Mouse (Mus musculus): ENCODE results near the gene 4933405L10Rik. TPM values are rescaled to one million over a fixed set of nuclear protein-coding genes. Genes with fewer than 3 reads are reported as not detected.

Gene 4933405L10Rik
- total RNA-seq (2022): under 1 TPM; 0.41 to 0.78 (median 0.45) TPM

DNA sequence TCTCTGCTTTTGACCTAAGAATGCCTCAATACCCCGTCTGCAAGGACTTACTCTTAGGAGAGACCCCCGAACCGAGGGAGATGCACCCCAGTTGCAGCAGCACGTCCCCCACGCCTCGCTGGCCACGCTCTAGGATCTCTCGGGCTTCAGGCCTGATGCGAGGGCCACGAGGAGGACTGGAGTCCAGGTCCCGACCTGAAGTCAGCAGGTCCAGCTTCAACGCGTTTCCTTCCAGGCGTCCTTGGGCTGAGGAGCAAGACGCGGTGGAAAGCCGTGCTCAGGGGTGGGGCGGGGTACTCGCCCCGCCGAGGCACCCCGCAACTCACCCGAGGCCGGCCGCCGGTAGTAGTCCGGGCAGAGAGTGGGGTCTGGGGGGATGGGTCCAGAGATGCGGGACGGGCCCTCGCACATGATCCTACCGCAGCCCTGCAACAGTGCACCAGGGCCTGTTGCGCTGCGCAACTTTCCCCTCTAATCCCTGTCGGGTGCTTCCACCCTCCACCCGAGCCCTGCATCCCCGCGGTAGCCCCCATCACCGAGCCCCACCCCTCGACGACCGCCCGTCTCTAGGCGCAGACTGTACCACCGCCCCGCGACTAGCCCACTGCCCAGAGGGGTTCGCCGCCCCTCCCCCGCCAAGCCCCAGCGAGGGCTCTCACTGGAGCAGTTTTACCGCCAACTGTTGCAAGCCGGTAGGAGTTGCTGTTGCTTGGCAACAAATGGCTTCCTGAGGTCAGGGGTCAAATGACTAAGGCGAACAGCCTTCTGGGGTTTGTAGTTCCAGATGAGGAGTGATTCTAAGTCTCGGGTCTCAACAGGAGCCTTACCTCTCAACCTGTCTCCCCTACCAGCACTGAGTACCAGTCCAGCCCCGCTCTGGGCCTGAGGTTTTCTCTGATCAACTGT, at the start of gene 4933405L10Rik, which contains the start of gene Enkd1:
TSS of gene 4933405L10Rik (plus strand) at position 158 of the 906 bp plus-strand sequence.
TSS of gene Enkd1 (minus strand) at position 713 of the 906 bp plus-strand sequence.
- peak; percentile 87 to 88 for DNase-seq (ENCODE audit: low spot score in 2 of 2)

DNA sequence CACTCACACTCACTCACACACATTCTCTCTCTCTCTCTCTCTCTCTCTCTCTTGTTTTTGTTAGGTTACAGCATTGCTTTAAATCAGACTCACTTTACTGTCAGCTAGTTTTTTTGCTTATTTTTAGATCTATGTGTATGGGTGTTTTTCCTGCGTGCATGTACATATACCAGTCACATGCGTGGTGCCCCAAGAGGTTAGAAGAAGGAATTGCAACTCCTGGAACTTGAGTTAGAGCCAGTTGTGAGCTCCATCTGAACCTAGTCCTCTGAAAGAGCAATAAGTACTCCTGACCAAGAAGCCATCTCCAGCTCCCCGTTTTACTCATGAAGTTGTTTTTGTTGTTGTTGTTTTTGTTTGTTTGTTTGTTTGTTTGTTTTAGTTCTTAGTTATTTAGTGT, 46.3 kb upstream of the 4933405L10Rik start:
- no peak for DNase-seq (ENCODE audit: low spot score in 2 of 2)

DNA sequence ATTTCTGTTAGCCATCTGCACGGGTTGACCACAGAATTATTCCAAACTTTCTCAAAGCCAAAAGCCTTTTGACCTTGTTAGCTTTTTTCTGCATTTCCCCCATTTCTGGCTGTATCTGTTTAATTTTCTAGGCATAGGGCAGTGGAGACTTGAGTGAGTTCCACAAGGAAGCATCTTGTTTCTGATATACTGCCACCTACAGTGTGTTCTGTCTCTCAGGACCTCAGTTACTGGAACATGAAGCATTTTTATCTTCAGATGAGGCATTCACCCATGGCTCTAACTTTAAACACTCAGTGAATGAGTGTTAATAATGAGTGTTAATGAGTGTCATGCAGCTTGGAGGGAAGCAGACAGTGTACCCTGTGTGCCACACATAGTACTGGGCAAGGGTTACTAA, 29.6 kb upstream of the 4933405L10Rik start:
- no peak for DNase-seq (ENCODE audit: low spot score in 2 of 2)

DNA sequence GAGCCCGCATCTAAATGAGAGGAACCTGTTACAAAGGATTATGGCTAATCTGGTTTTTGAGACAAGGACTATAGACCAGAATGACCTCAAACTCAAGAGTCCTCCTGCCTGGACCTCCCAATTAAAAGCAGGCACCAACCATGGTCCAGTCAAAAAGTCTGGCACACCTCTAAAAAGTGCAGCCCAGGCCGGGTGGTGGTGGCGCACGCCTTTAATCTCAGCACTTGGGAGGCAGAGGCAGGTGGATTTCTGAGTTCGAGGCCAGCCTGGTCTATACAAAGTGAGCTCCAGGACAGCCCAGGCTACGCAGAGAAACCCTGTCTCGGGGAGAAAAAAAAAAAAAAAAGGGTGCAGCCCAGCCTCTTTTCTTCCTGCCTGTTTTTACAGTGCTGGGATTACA, 22.1 kb upstream of the 4933405L10Rik start:
- DNase-seq (ENCODE audit: low spot score in 2 of 2): no peak

DNA sequence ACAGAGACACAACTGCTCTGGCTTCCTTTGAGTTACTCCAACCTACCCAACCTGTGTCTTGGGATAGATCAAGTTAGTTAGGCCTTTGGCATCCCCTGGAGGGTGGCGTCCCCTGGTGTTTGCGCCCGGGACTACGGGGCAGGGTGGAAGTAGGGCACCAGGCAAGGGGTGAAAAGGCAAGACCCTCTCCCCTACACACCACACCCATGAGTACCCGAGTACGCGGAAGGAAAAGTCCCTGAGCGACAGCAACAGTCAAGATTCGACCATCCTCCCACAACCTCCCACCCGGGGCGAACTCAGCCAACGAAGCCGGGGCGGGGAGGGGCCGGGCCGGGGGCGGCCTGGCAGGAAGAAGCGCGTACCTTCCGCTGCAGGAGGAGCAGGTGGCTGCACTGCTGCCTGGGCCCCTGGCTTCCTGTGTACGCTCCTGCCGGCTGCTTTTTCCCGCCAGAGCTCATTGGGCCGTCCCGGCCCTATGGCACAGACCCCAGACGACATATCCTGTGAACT, 21.6 kb upstream of the 4933405L10Rik start, which contains the start of gene Carmil2:
TSS of gene Carmil2 (plus strand) at position 479 of the 513 bp plus-strand sequence.
- DNase-seq (ENCODE audit: low spot score in 2 of 2): no peak

DNA sequence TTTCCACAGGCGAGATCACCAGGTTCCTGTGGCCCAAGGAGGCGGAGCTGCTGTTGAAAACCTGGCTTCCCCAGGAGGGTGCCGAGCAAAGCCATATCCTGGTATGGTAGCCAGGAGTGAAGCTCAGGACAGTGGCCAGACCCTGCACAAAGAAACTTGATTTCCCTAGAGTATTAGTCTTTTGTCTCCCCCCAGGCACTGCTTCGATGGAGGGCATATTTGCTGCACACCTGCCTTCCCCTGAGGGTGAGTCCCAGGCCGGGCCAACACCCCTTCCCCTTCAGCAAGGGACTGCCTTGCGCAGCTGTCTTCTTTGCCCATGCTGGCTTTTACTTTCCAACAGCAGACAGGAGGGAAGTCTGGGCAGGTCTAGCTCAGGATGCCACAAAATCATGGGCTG, 20.9 kb upstream of the 4933405L10Rik start:
- no peak for DNase-seq (ENCODE audit: low spot score in 2 of 2)

DNA sequence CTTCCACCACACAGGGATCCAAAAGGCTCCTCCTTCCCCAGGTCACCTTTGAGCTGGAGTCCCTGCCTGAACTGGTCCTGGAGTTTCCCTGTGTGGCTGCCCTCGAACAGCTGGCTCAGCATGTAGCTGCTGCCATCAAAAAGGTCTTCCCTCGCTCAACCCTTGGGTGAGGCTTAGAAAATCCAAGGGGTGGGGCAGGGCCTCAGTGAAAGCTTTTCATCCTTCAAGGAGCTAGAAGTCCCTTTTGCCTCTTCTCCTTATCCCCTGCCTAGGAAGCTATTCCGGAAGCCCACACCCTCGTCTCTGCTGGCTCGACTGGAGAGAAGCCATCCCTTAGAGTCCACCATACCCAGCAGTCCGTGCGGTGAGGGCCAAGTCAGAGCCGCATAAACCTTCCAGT, 19.9 kb upstream of the 4933405L10Rik start:
- DNase-seq (ENCODE audit: low spot score in 2 of 2): no peak

DNA sequence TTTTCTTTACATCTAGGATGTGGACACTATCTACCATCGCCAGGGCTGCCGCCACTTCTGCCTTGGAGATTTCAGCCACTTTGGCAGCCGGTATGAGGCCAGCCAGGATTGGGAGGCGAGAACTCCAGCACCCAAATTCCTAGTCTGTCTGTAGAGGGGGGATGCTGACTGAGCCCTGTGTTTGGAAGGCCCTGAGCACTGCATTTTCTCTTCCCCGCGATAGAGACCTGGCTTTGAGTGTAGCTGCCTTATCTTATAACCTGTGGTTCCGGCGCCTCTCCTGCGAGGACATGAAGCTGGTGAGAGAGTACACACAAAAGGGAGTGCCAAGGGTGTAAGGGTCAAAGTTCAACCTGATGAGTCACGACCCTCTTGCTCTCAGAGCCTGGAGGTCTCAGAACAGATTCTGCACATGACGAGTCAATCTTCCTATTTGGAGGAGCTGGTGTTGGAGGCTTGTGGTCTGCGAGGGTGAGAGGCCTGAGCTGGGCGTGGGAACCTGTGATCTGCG, 19.2 kb upstream of the 4933405L10Rik start:
- no peak for DNase-seq (ENCODE audit: low spot score in 2 of 2)

DNA sequence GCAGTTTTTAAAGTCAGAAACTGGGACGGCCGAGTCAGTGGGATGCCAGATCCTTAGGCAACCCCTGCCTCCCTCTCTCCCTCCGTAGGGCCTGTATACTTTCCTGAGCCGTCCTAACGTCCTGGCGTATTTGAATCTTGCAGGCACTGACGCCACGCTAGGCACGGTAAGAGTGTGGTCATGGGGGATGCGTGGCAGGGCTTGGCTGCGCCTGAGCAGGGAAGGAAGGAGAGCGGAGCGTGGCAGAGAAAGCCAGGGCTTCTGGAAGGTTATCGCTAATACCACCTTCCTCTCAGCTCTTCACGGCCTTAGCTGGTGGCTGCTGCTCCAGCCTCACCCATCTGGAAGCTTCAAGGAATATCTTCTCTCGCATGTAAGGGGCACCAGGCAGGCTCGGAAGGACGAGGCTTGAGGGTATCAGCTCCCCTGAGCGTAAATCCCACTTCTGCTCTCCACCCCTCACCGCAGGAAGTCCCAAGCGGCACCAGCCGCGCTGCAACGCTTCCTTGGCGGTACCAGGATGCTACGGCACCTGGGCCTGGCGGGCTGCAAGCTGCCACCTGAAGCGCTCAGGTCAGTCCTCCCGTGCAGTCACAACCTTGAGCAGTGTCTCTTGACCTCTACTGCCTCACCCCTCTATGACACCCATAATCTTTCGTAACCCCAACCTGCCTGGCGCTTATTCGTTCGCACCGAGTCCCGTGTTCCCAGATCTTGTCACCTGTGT, 18.0 kb upstream of the 4933405L10Rik start:
- DNase-seq (ENCODE audit: low spot score in 2 of 2): no peak

DNA sequence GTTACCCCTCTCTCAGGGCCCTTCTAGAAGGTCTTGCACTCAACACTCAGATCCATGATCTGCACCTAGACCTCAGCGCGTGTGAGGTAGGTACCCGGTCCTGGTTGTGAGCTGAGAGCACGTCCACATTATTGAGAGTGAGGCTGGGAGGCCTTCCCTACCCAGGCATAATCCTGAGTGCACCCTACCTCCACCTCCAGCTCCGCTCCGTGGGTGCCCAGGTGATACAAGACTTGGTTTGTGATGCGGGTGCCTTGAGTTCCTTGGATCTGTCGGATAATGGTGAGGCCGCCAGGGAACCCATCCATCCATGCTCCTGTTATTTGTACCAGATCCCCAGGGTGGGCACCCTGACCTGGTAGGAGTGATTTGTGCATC, 17.5 kb upstream of the 4933405L10Rik start:
- no peak for DNase-seq (ENCODE audit: low spot score in 2 of 2)

DNA sequence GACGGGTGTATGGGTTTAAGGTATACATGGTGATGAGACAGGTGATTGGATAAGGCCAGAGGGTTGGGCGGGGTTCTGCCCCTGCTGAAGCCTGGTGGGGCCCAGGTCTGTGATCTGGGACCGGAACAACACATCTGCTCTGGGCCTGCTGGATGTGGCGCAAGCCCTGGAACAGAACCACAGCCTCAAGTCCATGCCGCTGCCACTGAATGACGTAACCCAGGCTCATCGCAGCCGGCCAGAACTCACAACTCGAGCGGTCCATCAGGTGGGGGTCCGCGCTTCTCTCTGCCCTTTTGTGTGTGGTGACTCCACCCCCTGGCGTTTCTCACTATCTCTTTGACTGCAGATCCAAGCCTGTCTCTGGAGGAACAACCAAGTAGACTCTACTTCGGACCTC, 16.5 kb upstream of the 4933405L10Rik start:
- no peak for DNase-seq (ENCODE audit: low spot score in 2 of 2)

DNA sequence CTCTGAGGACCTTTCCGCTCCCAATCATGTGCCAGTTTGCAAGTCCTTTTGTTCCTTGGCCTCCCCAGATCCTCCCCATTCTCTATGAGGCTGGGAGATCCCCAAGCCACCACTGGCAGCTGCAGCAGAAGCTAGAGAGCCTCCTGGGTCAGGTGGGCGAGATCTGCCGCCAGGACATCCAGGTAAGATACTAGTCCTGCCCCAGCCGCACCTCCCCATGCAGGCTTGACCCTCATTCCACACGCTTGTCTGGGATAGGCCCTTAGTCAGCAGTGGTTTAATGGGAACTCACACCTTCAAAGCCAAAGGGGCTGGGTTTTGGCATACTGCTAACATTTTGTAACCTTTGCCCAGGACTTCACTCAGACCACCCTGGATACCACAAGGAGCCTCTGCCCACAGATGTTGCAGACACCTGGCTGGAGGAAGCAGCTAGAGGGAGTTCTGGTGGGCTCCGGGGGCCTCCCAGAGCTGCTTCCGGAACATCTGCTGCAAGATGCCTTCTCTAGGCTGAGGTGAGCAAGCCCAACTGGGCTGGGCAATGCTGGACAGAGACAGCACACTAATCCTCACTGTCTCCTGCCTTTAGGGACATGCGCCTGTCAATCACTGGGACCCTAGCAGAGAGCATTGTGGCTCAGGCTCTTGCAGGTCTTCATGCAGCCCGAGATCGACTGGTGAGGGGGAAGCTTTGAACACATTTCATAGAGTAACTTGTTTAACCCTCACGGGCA, 14.8 kb upstream of the 4933405L10Rik start:
- no peak for DNase-seq (ENCODE audit: low spot score in 2 of 2)

DNA sequence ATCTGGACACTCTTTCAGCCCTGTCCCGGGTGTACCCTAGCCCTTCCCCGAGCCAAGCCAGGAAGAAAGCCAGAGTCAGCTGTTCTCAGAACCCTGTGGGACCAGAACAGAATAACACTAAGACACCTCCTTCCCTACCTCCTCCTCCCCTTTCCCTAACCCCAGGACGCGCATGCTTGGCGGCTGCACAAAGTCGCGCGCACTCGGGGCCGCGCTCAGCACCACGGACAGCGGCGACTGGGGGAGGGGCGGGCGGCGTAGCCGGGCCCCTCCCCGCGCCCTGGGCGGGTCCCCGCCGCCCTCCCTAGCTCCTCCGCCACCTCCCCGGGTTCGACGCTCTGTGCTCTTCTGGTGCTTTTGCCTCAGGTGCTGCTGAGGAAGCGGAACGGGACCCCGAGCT, 13.8 kb upstream of the 4933405L10Rik start:
- peak; percentile 57 to 74 for DNase-seq (ENCODE audit: low spot score in 2 of 2)

DNA sequence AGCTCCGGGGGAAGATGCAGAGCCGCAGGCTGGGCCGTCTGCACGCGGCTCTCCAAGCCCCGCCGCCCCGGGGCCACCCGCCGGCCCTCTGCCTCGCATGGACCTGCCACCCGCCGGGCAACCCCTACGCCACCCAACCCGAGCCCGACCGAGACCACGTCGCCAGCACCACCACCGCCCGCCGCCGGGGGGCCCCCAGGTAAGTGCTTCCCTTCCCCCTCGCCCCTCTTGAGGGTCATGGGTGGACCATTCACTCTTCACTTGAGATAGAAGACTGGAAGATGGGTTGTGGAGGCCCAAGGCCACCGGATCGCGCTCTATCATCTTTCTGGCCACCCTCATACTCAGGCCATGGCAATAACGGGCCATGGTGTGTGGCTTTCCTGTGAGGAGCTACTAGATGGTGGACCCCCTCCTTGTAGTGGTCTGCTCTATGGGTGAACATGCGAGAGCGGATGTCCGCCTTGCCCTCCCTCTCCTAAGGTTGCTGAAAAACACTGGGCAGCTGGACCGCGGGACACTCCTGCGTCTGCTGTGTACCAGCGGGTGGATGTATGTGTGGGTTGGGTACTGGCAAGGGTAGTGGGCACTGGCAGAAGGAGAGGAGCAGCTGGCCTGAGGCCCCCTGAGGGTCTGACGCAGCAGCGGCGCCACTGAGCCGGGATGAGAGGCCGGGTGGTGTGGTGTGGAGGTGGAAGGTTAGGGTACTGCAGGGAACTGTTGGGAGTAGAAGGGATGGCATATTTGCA, 13.2 kb upstream of the 4933405L10Rik start:
- DNase-seq (ENCODE audit: low spot score in 2 of 2): peak in 1 of 2 experiments; percentile 46

DNA sequence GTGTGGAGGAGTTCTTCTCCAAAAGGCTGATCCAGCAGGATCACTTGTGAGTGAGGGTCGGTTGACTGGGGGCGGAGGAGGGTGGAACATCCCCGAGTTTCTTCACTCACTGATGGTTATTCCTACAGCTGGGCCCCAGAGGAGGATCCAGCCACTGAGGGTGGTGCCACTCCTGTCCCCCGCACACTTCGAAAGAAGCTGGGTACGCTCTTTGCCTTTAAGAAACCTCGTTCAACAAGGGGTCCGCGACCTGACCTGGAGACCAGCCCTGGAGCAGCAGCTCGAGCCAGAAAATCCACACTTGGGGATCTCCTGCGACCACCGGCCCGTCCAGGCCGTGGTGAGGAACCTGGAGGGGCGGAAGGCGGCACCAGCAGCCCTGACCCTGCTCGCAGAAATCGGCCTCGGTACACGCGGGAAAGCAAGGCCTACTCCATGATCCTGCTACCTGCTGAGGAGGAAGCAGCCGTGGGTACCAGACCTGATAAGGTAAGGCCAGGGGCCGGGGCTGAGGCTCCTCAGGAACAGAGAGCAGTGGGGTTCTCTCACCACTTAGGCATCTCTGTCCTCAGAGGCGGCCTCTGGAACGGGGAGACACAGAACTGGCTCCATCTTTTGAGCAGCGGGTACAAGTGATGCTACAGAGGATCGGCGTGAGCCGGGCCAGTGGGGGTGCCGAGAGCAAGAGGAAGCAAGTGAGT, 12.2 kb upstream of the 4933405L10Rik start:
- DNase-seq (ENCODE audit: low spot score in 2 of 2): no peak

DNA sequence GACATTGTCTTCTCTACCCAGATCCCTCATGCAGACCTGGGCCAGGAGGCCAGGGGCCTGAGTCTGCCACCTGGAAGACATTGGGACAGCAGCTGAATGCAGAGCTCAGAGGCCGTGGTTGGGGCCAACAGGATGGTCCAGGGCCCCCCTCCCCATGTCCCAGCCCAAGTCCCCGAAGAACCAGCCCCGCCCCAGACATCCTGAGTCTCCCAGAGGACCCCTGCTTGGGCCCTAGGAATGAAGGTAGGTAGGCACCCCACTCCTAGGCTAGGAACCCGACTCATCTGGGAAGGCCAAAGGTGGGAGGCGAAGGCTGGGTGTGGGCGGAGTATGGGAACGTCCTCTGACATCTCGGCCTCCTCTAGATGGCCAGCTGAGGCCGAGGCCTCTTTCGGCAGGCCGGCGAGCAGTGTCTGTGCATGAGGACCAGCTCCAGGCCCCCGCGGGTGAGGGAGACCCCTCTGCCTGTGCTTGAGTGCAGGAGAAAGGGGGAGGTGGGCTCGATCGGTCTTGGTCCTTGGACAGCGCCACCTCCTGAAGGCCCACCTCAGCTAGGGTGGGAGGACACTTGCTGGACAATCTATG, 10.2 kb upstream of the 4933405L10Rik start:
- no peak for DNase-seq (ENCODE audit: low spot score in 2 of 2)

DNA sequence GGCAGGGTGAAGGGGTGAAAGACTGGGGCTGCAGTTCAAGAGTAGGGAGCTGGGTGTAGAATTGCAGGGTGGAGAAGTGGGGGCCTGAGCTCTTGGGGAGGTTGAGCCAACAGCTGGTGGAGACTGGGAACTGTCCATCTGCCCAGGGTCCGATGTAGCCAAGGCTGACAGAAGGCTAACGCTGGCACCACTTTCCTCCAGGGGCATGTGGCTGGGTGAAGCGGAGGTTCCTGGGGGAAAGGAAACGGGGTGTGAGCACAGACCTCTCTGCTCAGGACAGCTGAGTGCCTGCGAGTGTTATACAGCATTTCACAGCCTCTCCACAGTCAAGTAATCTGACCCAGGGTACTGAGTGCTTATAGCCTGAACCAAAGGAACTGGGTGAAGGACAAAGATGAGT, 8.7 kb upstream of the 4933405L10Rik start:
- DNase-seq (ENCODE audit: low spot score in 2 of 2): no peak

DNA sequence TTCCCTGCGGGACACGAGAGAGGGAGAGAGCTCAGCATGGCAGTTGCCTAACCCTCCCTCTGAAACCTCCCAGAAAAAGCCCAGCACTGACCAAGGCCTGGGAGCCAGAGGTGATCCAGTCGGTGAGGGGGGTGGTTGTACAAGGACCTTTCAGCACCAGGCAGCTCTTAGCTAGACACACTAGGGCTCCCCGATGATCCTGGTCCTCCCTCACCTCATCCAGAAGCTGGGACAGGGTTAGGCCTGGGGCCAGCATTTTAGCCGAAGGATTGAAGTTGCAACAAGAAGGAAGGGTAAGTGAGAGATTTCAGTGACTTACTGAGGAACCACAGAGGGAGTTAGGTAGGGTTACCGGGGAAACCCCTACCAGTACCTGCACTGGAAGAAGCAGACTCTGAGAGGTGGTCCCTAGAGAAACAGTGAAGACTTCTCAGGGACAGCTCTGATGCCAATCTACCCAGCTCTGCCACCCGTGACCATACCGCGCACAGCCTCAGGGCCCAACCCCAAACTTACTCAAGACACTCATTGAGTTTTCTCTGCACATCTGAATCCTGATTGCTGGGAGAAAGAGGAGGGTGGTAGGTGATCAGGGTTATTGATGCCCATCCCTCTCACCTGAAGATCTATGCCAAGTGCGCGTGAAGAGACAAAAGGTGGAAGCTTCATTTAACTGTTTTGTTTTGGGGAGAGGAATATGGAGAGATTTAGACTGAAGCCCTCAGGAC, 7.8 kb upstream of the 4933405L10Rik start:
- no peak for DNase-seq (ENCODE audit: low spot score in 2 of 2)

DNA sequence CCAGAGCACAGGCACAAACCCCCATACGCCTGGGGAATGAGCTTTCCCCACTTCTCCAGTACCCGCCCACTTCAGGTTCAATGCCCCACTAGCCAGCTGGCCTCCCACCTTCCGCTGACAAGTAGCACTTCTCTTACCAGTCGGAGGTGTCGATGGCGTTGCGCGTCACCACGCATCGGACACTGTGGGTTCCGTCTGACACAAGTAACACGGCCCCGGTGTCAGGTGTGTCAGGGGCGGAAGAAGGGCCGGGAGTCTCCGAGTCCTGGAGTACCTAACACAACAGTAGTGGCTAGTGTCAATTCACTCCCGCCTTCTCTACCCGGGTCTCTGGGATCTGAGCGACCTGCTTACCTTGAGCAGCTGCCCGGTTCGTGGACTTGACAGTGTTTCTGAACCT, 6.9 kb upstream of the 4933405L10Rik start:
- DNase-seq (ENCODE audit: low spot score in 2 of 2): peak; percentile 49 to 66
